Mouse (Mus musculus): ENCODE measurements around the gene Prpsap1.

GRCm38 (mm10) chr11:116522886-116523698, 29.1 kb upstream of the Prpsap1 start:
- TF ChIP-seq USF1 (IDR thresholded peaks at IDR 0.05; ENCODE audit: low read depth) = no peak
- TF ChIP-seq TCF3 (IDR thresholded peaks at IDR 0.05; ENCODE audit: insufficient read length, low read depth) = no peak
- TF ChIP-seq POLR2A (IDR thresholded peaks at IDR 0.05; ENCODE audit: insufficient read length, low read depth) = peak; percentile 13
- no peak for TF ChIP-seq E2F4 (IDR thresholded peaks at IDR 0.05; ENCODE audit: insufficient read depth)
- no peak for TF ChIP-seq CEBPB (IDR thresholded peaks at IDR 0.05; ENCODE audit: insufficient read depth, poor library complexity, severe bottlenecking)
- TF ChIP-seq MAX (IDR thresholded peaks at IDR 0.05; ENCODE audit: low read depth) = no peak
- TF ChIP-seq MYOD1 (IDR thresholded peaks at IDR 0.05; ENCODE audit: control insufficient read depth in 1 of 3, insufficient read length in 2 of 3, low read depth in 2 of 3) = peak; percentile 65 to 79 (median 68)
- peak; percentile 52 for TF ChIP-seq TCF12 (IDR thresholded peaks at IDR 0.05; ENCODE audit: insufficient read depth, poor library complexity, severe bottlenecking)
- TF ChIP-seq SRF (IDR thresholded peaks at IDR 0.05; ENCODE audit: control insufficient read depth, insufficient read length, low read depth) = no peak
- TF ChIP-seq REST (IDR thresholded peaks at IDR 0.05; ENCODE audit: insufficient read depth, insufficient read length) = no peak
- no peak for TF ChIP-seq POLR2AphosphoS2 (IDR thresholded peaks at IDR 0.05; ENCODE audit: insufficient read length, low read depth)
